Mouse (Mus musculus) liver, embryonic 11.5 days (tissue): ENCODE measurements around the gene Slk. TPM values are rescaled to one million over a fixed set of nuclear protein-coding genes. Genes with fewer than 3 reads are reported as not detected.
A peak's percentile ranks its signal among the peaks of the same experiment; 100 is the strongest.

Experiments
- ATAC-seq: fragments of 200-750 bp; cut with Nextera tagmentation; replicated peaks from 2 replicates; pipeline ENCODE4 v1.8.0; 2017; ENCODE audit warnings: moderate number of reproducible peaks, mild to moderate bottlenecking, moderate TSS enrichment, moderate library complexity; ENCODE audit not compliant: low FRiP score
- DNase-seq: peaks from one replicate; pipeline ENCODE4 v3.0.0-alpha.2; 2017; ENCODE audit warnings: low spot score
- H3K27ac ChIP-seq: fragments of 300-500 bp; sonication (generic); 2 replicates; pipeline ENCODE4 v1.5.1; 2014; ENCODE audit warnings: mild to moderate bottlenecking, low read depth, low read length, control low read depth
- H3K27me3 ChIP-seq: fragments of 300-500 bp; sonication (generic); replicated peaks from 2 replicates; pipeline ENCODE4 v1.6.1; 2014; ENCODE audit warnings: low read length, mixed read lengths; ENCODE audit not compliant: control insufficient read depth, insufficient read depth
- H3K36me3 ChIP-seq: fragments of 300-500 bp; sonication (generic); 2 replicates; pipeline ENCODE4 v1.6.1; 2014; ENCODE audit warnings: mild to moderate bottlenecking, low read length, moderate library complexity, mixed read lengths; ENCODE audit not compliant: control insufficient read depth, insufficient read depth
- H3K4me1 ChIP-seq: fragments of 300-500 bp; sonication (generic); replicated peaks from 2 replicates; pipeline ENCODE4 v1.6.1; 2014; ENCODE audit warnings: low read length, mixed read lengths; ENCODE audit not compliant: control insufficient read depth, insufficient read depth
- H3K4me2 ChIP-seq: fragments of 300-500 bp; sonication (generic); 2 replicates; pipeline ENCODE4 v1.6.1; 2014; ENCODE audit warnings: mild to moderate bottlenecking, control low read depth, moderate library complexity
- H3K4me3 ChIP-seq: fragments of 300-500 bp; sonication (generic); 2 replicates; pipeline ENCODE4 v1.5.1; 2014; ENCODE audit warnings: low read depth, low read length, control low read depth
- H3K9ac ChIP-seq: fragments of 300-500 bp; sonication (generic); 2 replicates; pipeline ENCODE4 v1.6.1; 2014; ENCODE audit warnings: low read depth, low read length, control low read depth
- H3K9me3 ChIP-seq: fragments of 300-500 bp; sonication (generic); 2 replicates; pipeline ENCODE4 v1.6.1; 2016; ENCODE audit warnings: low read length, inconsistent platforms, mixed read lengths; ENCODE audit not compliant: control insufficient read depth
- WGBS: fragments of 180-500 bp; shearing (Covaris S2); extraction: QIAGEN DNeasy Blood & Tissue Kit; methylation state at CpG from one replicate; pipeline ENCODE4 v1.1.7; 2014; 5-methylcytosine and 5-hydroxymethylcytosine counted together
- polyA plus RNA-seq: library from polyadenylated mRNA; unstranded; fragments of >200 nt; fragmentation: Nextera tagmentation; extraction: Ambion mirVana; gene quantifications from 2 replicates; pipeline ENCODE4 v1.2.1, GENCODE M21; 2014

Gene Slk
- polyA plus RNA-seq, 1 experiment from 2014 or later, result 15.5 TPM

DNA sequence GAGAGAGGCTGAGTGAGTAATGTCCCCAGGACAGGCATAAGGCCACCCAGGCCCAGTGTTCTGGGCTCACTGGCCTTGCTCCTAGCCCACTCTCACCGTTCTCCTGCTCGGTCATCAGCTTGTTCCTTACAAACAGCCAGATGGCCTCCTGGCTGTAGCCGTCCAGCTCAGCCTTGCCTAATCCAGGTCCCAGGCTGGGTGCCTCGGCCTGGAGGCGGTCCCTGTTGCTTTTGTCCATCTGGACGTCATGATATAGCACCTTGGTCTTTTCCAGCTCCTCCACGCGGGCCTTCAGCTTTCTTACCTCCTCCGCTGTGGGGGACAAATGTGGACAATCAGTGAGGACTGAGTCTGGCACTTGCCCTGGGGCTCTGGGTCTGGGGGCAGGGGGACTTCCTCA, 88.9 kb downstream of the Slk start:
- WGBS, result 77% methylated on average over 9 of the region's 9 CpGs
- no peak for ATAC-seq
- Histone ChIP-seq H3K27me3 (peaks cover 4% of the 10 kb centered on the region; the same call in 1 of the 2 replicates), H3K4me3 (no peak overlapping the region), H3K9ac (no peak overlapping the region), H3K36me3 (no peaks in the 10 kb centered on the region), H3K27ac (no peak overlapping the region), H3K9me3 (no peaks in the 10 kb centered on the region), H3K4me1 (no peaks in the 10 kb centered on the region), H3K4me2 (no peak overlapping the region)
- DNase-seq, result no peak

GRCm38 (mm10) chr19:47674419-47674818, 94.9 kb downstream of the Slk start:
- DNase-seq (peak; percentile 52), ATAC-seq (no peak)
- Histone ChIP-seq H3K27ac (no peak overlapping the region), H3K4me3 (no peak overlapping the region), H3K9me3 (no peaks in the 10 kb centered on the region), H3K36me3 (no peaks in the 10 kb centered on the region), H3K4me2 (no peak overlapping the region), H3K4me1 (no peaks in the 10 kb centered on the region; the same call in 1 of the 2 replicates), H3K9ac (no peak overlapping the region), H3K27me3 (no peaks in the 10 kb centered on the region)
- WGBS, result 38% methylated on average over 8 of the region's 8 CpGs

DNA sequence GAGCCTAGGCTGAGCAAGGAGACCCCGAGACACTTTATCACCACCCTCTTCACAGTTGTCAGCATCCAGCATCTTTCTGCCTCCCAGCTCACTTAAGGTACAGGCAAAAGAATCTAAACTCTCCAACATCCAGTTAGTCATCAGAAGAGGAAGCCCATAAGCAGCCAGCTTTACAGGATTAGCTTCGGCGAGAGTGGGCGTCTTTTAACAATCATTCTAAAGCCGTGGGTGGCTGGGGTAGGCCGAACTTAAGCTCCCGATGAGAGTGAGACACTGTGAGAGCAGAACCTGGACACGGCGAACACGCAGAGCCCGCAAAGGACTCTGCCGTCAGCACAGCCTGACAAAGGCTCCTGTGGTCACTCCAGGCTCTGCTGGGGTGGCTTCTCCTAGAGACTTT, 99.2 kb downstream of the Slk start:
- Histone ChIP-seq H3K4me3 (no peak overlapping the region), H3K9ac (no peak overlapping the region), H3K9me3 (no peaks in the 10 kb centered on the region), H3K36me3 (no peaks in the 10 kb centered on the region), H3K27me3 (no peaks in the 10 kb centered on the region), H3K4me1 (no peaks in the 10 kb centered on the region; the same call in 1 of the 2 replicates), H3K27ac (no peak overlapping the region), H3K4me2 (no peak overlapping the region)
- ATAC-seq (no peak), DNase-seq (no peak)
- 79% methylated on average over 12 of the region's 12 CpGs for WGBS

DNA sequence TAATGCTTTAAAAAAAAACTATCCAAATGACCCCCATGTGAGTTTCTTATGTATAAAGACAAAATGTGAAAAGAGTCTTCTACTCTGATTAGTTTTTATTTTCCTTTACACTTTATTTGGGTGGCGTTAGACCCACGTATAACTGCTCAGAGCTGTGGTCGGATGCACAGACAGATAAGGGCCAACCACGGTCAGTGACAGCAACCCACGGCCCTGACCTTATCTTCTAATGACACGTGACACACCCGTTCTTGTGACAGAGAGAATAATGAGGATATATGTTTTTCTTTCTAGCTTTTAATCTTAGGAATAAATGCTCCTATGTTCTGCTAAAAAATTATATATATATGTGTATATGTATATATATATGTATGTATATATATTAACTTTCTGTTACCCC, 110.1 kb downstream of the Slk start:
- no peak overlapping the region for H3K4me3 ChIP-seq
- DNase-seq, result no peak
- ATAC-seq, result no peak
- H3K9me3 ChIP-seq, result no peaks in the 10 kb centered on the region
- H3K4me2 ChIP-seq, result no peak overlapping the region
- H3K27me3 ChIP-seq, result no peaks in the 10 kb centered on the region
- H3K4me1 ChIP-seq, result 0 out of 2 replicates have a peak, but pooled peaks cover 2% of the 10 kb centered on the region
- H3K36me3 ChIP-seq, result no peaks in the 10 kb centered on the region
- no peak overlapping the region for H3K27ac ChIP-seq
- whole genome bisulfite sequencing, result 35% methylated on average over 7 of the region's 7 CpGs
- no peak overlapping the region for H3K9ac ChIP-seq

DNA sequence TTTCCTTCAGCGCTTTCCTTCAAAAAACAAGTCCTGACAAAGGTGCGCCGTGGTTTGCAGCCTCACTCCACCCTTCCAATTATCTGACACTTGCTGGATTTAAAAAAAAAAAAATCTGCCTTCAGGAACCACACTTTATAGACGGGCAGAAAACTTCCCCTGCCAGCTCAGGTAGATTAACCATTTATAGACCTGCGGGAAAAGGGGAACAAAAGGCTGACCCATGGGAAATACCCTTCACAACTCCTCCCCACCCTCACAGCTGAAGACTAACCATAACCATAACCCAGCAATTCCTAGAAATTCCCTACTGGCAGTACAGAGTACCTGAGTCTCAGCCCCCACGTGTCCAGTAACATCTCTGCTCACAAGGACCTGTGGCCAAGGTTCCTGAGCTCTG, 112.5 kb downstream of the Slk start, which contains the start of gene Col17a1:
Col17a1 (minus strand) TSS at position 101 of the 400 bp plus-strand sequence.
- Histone ChIP-seq H3K4me1 (0 out of 2 replicates have a peak, but pooled peaks cover 2% of the 10 kb centered on the region), H3K27ac (no peak within 1 kb of the TSS), H3K4me3 (no peak within 1 kb of the TSS), H3K9me3 (no peaks in the 10 kb centered on the region), H3K4me2 (no peak within 1 kb of the TSS), H3K9ac (no peak within 1 kb of the TSS), H3K36me3 (no peaks in the 10 kb centered on the region), H3K27me3 (no peaks in the 10 kb centered on the region)
- ATAC-seq (no peak), DNase-seq (no peak)
- 69% methylated on average over 6 of the region's 6 CpGs for WGBS

Other genes with a start within 250 kb of the Slk start
- 2.9 and 3.6 TPM in 2 replicates for gene Sh3pxd2a, start 115.3 kb upstream of the Slk start, polyA plus RNA-seq
- gene Stn1, start 42.2 kb upstream of the Slk start, polyA plus RNA-seq, result 26.1 and 30.8 TPM in 2 replicates
- 0.36 and 0.97 TPM in 2 replicates for gene Col17a1, start 112.4 kb downstream of the Slk start, polyA plus RNA-seq
- 218 and 238 TPM in 2 replicates for gene Sfr1, start 152.0 kb downstream of the Slk start, polyA plus RNA-seq